Mouse (Mus musculus): Measurements from ENCODE around the gene Klf3. TPM values are rescaled to one million over a fixed set of nuclear protein-coding genes. Genes with fewer than 3 reads are reported as not detected.

The Klf3 gene
- polyA plus RNA-seq, 1 experiment from 2014 or later: 41.2 TPM

GRCm38 (mm10) chr5:64835295-64835694 is 32.1 kb downstream of the Klf3 start:
- Histone ChIP-seq H3K4me2 (ENCODE audit: low read depth, low read length) (no peak overlapping the region), H3K9me3 (replicated peaks; ENCODE audit: control insufficient read depth, low read length) (peaks cover 9% of the 10 kb centered on the region; the same call in 1 of the 2 replicates), H3K4me3 (ENCODE audit: low read length) (no peak overlapping the region), H3K4me1 (ENCODE audit: control insufficient read depth, insufficient read depth, low read length) (peaks cover 14% of the 10 kb centered on the region), H3K9ac (ENCODE audit: low read length) (no peak overlapping the region), H3K36me3 (ENCODE audit: control insufficient read depth, insufficient read depth) (peaks cover 15% of the 10 kb centered on the region; the same call in 1 of the 2 replicates), H3K27me3 (ENCODE audit: control insufficient read depth, insufficient read depth, low read length) (no peaks in the 10 kb centered on the region), H3K27ac (ENCODE audit: low read length) (no peak overlapping the region)
- no peak for ATAC-seq (replicated peaks; ENCODE audit: extremely low read depth, insufficient read depth, low FRiP score)
- WGBS: 90% methylated on average over 4 of the region's 4 CpGs

DNA sequence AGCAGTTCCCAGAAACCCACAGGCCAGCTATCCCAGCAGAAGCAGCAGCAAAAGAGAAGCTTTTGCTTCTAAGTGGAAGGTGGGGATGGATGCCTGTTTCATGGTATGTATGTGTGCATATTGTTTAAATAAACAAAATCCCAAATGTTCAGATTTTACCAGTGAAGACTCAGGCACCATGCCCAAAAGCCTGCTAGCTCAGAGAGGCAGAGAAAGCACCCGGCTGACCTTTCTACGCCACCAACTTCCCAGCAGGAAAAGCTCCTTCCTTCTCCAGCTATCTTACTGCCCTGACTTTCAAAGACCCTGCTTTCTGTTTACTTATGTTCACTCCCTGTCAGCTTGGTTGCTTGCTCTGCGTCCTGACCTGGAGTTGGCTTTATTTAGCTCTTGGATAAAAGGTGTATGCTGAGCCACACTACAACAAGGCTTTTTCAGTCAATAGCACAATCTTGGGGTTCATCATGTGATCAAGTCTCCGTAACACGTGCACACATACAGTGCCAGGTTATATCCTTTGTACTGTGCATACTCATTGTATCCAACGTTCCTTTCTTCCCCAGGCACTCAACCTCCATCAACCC is 35.9 kb downstream of the Klf3 start:
- Histone ChIP-seq H3K9me3 (replicated peaks; ENCODE audit: control insufficient read depth, low read length) (peaks cover 10% of the 10 kb centered on the region), H3K9ac (ENCODE audit: low read length) (no peak overlapping the region), H3K27me3 (ENCODE audit: control insufficient read depth, insufficient read depth, low read length) (no peaks in the 10 kb centered on the region), H3K36me3 (ENCODE audit: control insufficient read depth, insufficient read depth) (no peaks in the 10 kb centered on the region), H3K4me3 (ENCODE audit: low read length) (no peak overlapping the region), H3K27ac (ENCODE audit: low read length) (peak overlapping the region; percentile 4), H3K4me1 (ENCODE audit: control insufficient read depth, insufficient read depth, low read length) (peaks cover 20% of the 10 kb centered on the region), H3K4me2 (ENCODE audit: low read depth, low read length) (no peak overlapping the region)
- WGBS: 36% methylated on average over 6 of the region's 6 CpGs
- ATAC-seq (replicated peaks; ENCODE audit: extremely low read depth, insufficient read depth, low FRiP score): no peak

- WGBS: 15% methylated on average over 1 of the region's 1 CpGs
- Histone ChIP-seq H3K27ac (ENCODE audit: low read length) (peak overlapping the region; percentile 72), H3K4me2 (ENCODE audit: low read depth, low read length) (no peak overlapping the region), H3K4me1 (ENCODE audit: control insufficient read depth, insufficient read depth, low read length) (peaks cover 20% of the 10 kb centered on the region), H3K4me3 (ENCODE audit: low read length) (no peak overlapping the region), H3K27me3 (ENCODE audit: control insufficient read depth, insufficient read depth, low read length) (no peaks in the 10 kb centered on the region), H3K9me3 (replicated peaks; ENCODE audit: control insufficient read depth, low read length) (peaks cover 10% of the 10 kb centered on the region), H3K36me3 (ENCODE audit: control insufficient read depth, insufficient read depth) (no peaks in the 10 kb centered on the region), H3K9ac (ENCODE audit: low read length) (no peak overlapping the region)
- ATAC-seq (replicated peaks; ENCODE audit: extremely low read depth, insufficient read depth, low FRiP score): peak; percentile 96
Measured at GRCm38 (mm10) chr5:64840087-64840486, 36.9 kb downstream of the Klf3 start.

GRCm38 (mm10) chr5:64844622-64845021 is 41.4 kb downstream of the Klf3 start:
- Histone ChIP-seq H3K36me3 (ENCODE audit: control insufficient read depth, insufficient read depth) (no peaks in the 10 kb centered on the region), H3K4me2 (ENCODE audit: low read depth, low read length) (no peak overlapping the region), H3K4me3 (ENCODE audit: low read length) (no peak overlapping the region), H3K27me3 (ENCODE audit: control insufficient read depth, insufficient read depth, low read length) (no peaks in the 10 kb centered on the region), H3K4me1 (ENCODE audit: control insufficient read depth, insufficient read depth, low read length) (peaks cover 12% of the 10 kb centered on the region), H3K9me3 (replicated peaks; ENCODE audit: control insufficient read depth, low read length) (peaks cover 7% of the 10 kb centered on the region), H3K9ac (ENCODE audit: low read length) (no peak overlapping the region), H3K27ac (ENCODE audit: low read length) (no peak overlapping the region)
- ATAC-seq (replicated peaks; ENCODE audit: extremely low read depth, insufficient read depth, low FRiP score): no peak
- 81% methylated on average over 3 of the region's 3 CpGs for WGBS

DNA sequence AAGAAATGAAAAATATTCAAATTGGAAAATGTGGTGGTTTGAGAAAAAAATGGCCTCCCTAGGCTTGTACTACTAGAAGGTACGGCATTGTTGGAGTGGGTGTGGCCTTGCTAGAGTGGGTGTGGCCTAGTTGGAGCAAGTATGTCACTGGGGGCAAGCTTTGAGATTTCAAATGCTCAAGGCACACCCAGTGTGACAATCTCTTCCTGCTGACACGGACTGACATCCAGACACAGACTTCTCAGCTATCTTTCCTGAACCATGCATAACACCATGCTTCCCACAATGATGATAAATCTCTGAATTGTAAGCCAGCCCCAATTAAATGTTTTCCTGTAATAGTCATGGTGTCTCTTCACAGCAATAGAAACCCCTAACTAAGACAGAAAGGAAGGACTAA is 44.1 kb downstream of the Klf3 start:
- no peak overlapping the region for H3K9ac ChIP-seq (ENCODE audit: low read length)
- WGBS: 51% methylated on average over 2 of the region's 2 CpGs
- no peaks in the 10 kb centered on the region for H3K36me3 ChIP-seq (ENCODE audit: control insufficient read depth, insufficient read depth)
- ATAC-seq (replicated peaks; ENCODE audit: extremely low read depth, insufficient read depth, low FRiP score): no peak
- H3K9me3 ChIP-seq (replicated peaks; ENCODE audit: control insufficient read depth, low read length): peaks cover 7% of the 10 kb centered on the region
- H3K4me1 ChIP-seq (ENCODE audit: control insufficient read depth, insufficient read depth, low read length): no peaks in the 10 kb centered on the region
- H3K4me3 ChIP-seq (ENCODE audit: low read length): no peak overlapping the region
- H3K27ac ChIP-seq (ENCODE audit: low read length): no peak overlapping the region
- no peak overlapping the region for H3K4me2 ChIP-seq (ENCODE audit: low read depth, low read length)
- H3K27me3 ChIP-seq (ENCODE audit: control insufficient read depth, insufficient read depth, low read length): no peaks in the 10 kb centered on the region

DNA sequence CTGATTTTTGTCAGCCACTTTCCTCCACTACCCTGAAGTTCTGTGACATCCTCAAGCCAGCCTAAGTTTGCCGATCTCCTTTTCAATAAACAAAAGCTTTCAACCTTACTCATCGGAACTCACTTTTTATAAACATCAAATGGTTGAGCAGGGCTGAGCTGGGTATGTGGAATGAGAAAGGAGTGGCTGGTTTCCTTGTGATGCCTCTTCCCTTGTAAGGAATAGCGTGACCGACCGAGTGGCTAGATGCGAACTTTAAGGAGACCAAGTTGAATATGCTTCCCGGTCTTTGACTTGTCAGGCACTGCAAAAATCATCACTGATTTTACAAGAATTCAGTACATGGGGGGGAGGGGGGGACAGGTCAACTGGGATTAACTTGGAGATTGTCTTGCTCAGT is 46.7 kb downstream of the Klf3 start:
- no peak for ATAC-seq (replicated peaks; ENCODE audit: extremely low read depth, insufficient read depth, low FRiP score)

DNA sequence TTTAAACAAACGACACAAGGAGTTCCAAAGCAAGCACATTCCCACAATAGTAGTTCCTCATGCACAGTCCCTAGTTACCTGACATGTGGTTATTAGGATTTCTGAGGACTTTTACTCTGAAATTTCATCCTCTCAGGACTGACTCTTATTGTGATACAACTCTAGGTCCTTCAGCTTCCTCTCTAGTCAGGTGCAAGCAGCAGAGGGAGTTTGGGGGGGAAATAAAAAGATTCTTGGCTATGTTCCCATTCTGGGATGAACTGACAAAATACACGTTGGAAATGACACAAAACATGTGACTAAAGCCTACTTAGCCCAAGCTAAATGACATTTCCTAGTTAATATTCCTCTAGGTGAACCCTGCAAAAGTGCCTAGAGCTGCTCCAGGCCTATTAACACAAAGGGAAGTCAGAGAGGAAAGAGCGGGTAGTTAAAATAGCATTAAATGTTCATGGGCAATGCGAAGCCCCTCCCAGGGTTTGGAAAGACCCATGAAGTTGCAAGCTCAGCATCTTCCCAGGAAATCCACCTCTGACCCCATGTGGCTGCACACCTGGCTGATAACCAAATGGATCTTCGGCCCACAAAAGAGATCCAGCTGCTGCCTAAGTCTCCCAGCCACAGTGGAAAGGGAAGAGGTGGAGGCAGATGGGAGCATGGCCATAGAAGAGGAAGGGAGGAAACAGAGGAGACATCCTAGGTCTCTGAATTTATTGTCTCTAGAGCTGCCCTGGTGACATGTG is 49.6 kb downstream of the Klf3 start:
- no peak overlapping the region; the same call in 1 of the 2 replicates for H3K9ac ChIP-seq (ENCODE audit: low read length)
- H3K4me3 ChIP-seq (ENCODE audit: low read length): no peak overlapping the region
- H3K9me3 ChIP-seq (replicated peaks; ENCODE audit: control insufficient read depth, low read length): peaks cover 16% of the 10 kb centered on the region
- H3K4me1 ChIP-seq (ENCODE audit: control insufficient read depth, insufficient read depth, low read length): peaks cover 10% of the 10 kb centered on the region
- WGBS: 50% methylated on average over 5 of the region's 5 CpGs
- H3K36me3 ChIP-seq (ENCODE audit: control insufficient read depth, insufficient read depth): 0 out of 2 replicates have a peak, but pooled peaks cover 2% of the 10 kb centered on the region
- peak; percentile 41; the same call in 1 of the 2 replicates for ATAC-seq (replicated peaks; ENCODE audit: extremely low read depth, insufficient read depth, low FRiP score)
- peak overlapping the region; percentile 68 for H3K27ac ChIP-seq (ENCODE audit: low read length)
- no peaks in the 10 kb centered on the region for H3K27me3 ChIP-seq (ENCODE audit: control insufficient read depth, insufficient read depth, low read length)
- no peak overlapping the region for H3K4me2 ChIP-seq (ENCODE audit: low read depth, low read length)

More for the DNA sequence above, 46.7 kb downstream of the Klf3 start:
- H3K9ac ChIP-seq (ENCODE audit: low read length): no peak overlapping the region
- no peak overlapping the region for H3K4me3 ChIP-seq (ENCODE audit: low read length)
- peaks cover 10% of the 10 kb centered on the region for H3K4me1 ChIP-seq (ENCODE audit: control insufficient read depth, insufficient read depth, low read length)
- peaks cover 7% of the 10 kb centered on the region for H3K9me3 ChIP-seq (replicated peaks; ENCODE audit: control insufficient read depth, low read length)
- H3K4me2 ChIP-seq (ENCODE audit: low read depth, low read length): no peak overlapping the region
- H3K27ac ChIP-seq (ENCODE audit: low read length): no peak overlapping the region
- 83% methylated on average over 7 of the region's 7 CpGs for WGBS
- no peaks in the 10 kb centered on the region for H3K27me3 ChIP-seq (ENCODE audit: control insufficient read depth, insufficient read depth, low read length)
- H3K36me3 ChIP-seq (ENCODE audit: control insufficient read depth, insufficient read depth): no peaks in the 10 kb centered on the region

DNA sequence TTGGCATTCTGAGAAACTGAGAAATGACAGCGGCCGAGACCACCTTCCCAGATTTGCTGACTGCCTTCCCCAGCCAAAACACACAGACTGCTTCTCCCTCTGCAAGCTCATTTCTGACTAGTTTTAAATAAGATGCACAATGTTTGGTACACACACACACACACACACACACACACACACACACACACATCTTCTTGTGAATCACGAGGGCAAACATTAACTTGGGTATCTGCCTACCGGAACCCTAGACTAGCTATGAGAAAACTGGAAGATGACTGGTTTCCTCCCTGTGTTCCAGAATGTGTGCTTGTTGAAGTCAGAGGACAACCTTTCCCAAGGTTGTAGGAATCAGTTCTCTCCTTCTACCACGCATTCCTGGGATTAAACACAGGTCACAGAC is 50.2 kb downstream of the Klf3 start:
- H3K27ac ChIP-seq (ENCODE audit: low read length): peak overlapping the region; percentile 68

DNA sequence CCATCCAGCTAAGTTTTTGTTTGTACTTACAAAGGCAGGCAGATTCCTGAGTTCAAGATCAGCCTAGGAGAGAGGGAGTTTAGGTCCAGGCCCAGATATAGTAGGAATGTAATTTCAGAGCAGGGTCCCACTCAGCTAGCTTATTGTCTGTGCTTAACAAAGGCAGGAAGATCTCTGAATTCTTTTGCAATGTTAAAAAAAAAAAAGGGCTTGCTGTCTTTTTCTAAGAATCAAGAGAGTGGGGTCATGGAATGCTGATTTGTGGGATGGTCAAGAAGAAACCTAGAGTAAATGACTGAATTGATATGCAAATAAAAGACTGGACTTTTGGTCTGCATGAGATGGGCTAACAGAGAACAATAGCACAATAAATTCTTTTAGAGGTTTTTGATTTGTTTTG is 52.0 kb downstream of the Klf3 start:
- H3K36me3 ChIP-seq (ENCODE audit: control insufficient read depth, insufficient read depth): 0 out of 2 replicates have a peak, but pooled peaks cover 2% of the 10 kb centered on the region
- no peak overlapping the region for H3K4me3 ChIP-seq (ENCODE audit: low read length)
- H3K27ac ChIP-seq (ENCODE audit: low read length): no peak overlapping the region
- H3K9me3 ChIP-seq (replicated peaks; ENCODE audit: control insufficient read depth, low read length): peaks cover 12% of the 10 kb centered on the region
- H3K9ac ChIP-seq (ENCODE audit: low read length): no peak overlapping the region
- H3K4me2 ChIP-seq (ENCODE audit: low read depth, low read length): no peak overlapping the region
- no peak for ATAC-seq (replicated peaks; ENCODE audit: extremely low read depth, insufficient read depth, low FRiP score)
- no peaks in the 10 kb centered on the region for H3K27me3 ChIP-seq (ENCODE audit: control insufficient read depth, insufficient read depth, low read length)
- H3K4me1 ChIP-seq (ENCODE audit: control insufficient read depth, insufficient read depth, low read length): peaks cover 12% of the 10 kb centered on the region

More for the DNA sequence above, 50.2 kb downstream of the Klf3 start:
- Histone ChIP-seq H3K4me1 (ENCODE audit: control insufficient read depth, insufficient read depth, low read length) (peaks cover 10% of the 10 kb centered on the region), H3K4me3 (ENCODE audit: low read length) (no peak overlapping the region), H3K36me3 (ENCODE audit: control insufficient read depth, insufficient read depth) (0 out of 2 replicates have a peak, but pooled peaks cover 2% of the 10 kb centered on the region), H3K4me2 (ENCODE audit: low read depth, low read length) (no peak overlapping the region), H3K9me3 (replicated peaks; ENCODE audit: control insufficient read depth, low read length) (peaks cover 16% of the 10 kb centered on the region), H3K27me3 (ENCODE audit: control insufficient read depth, insufficient read depth, low read length) (no peaks in the 10 kb centered on the region), H3K9ac (ENCODE audit: low read length) (no peak overlapping the region; the same call in 1 of the 2 replicates)
- 83% methylated on average over 5 of the region's 5 CpGs for whole genome bisulfite sequencing
- ATAC-seq (replicated peaks; ENCODE audit: extremely low read depth, insufficient read depth, low FRiP score): no peak

Measured in heart, embryonic 16.5 days (tissue).